Mouse (Mus musculus): Measurements from ENCODE around the gene Gm21188.
"Not testable (repeated sequence)": the region's sequence is repeated elsewhere in the genome, so short reads cannot be mapped to it uniquely, and the experiment has no call there.

Gm21188 gene

DNA sequence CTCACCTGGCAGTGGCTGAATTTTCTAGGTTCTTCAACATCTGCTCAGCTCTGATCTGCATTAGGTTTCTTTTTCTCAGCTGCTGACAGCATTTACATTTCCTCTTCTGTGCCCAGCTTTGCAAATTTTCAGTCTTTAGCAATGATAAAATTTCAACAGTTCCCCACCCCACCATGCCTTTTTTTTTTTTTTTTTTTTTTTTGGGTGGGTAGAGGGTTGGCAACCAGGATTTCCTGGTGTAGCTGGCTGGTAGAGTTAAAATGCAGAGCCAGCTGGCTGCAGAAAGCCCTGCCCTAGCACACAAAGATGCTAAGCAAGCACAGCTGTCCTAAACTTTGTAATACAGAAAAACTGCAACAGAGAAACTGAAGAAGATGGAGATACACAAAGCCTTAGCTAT, at the start of gene Gm21188:
Gene Gm21188, minus strand, starts transcription at position 110 of the 400 bp plus-strand sequence.
- DNase-seq (ENCODE audit: low spot score): not testable (repeated sequence)

DNA sequence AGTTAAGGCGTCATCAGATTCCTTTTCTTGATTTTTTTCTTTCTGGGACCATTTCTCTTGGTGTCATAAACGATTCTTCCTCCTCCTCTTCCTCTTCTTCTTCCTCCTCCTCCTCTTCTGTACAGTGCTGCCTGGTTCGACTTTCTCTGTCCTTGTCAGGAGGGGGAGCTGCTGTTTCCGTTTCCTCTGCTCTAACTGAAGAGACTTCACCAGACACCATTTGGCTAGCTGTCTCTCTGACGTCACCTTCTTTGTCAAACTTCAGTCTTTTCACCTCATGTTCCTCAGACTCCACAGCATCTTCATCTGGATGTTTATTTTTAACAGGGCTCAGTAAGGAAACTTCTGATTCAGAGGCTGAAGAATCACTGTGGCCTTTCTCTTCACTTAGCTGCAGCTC, 47.3 kb upstream of the Gm21188 start:
- DNase-seq (ENCODE audit: low spot score): not testable (repeated sequence)

DNA sequence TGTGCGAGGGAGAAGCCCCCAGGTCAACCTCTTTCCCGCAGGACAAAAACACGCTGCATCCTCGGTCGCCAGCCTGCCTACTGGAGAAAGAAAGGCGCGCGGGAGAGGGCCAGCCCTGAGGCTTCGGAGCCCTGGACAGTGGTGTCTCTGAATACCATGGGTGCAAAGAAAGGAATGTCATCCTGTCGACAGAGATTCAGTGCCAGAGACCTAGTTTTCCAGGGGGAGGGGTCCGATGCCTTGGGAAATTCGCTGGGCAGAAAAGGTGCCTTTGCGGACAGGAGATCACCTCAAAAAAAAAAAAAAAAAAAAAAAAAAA, 44.9 kb upstream of the Gm21188 start:
- not testable (repeated sequence) for DNase-seq (ENCODE audit: low spot score)

DNA sequence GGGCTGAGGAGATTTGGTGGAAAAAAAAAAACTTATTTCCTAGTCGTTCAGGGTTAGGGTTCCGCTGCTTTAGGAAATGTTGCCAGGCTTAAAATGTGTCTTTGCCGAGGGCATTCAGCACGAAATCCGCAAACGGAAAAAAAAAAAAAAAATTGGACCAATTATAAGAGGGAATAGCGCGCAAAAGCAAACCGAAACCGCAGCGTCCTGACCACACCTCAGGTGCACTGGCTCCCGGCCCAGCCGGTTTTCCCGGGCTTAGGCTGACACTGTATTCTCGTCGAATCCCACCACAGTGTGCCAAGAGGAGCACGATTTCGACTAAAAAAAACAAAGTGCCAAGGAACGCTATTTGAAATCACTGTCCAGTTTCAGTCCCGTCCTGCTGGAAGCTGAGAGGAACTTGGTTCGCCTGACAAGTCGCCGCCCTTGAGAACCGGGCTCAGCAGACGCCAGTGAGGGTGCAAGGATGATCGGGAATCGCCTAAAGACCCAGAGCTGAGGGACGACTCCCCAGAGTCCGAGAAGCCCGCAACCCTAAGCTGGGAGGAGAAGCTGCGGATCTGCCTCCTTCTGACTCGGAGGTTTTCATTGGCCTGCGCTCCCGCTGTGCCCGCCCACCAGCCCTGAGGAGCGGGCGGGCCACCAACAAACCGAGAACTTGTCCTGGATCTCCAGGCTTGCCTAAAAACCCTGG, 44.4 kb upstream of the Gm21188 start:
- peak; percentile 4 for DNase-seq (ENCODE audit: low spot score)

DNA sequence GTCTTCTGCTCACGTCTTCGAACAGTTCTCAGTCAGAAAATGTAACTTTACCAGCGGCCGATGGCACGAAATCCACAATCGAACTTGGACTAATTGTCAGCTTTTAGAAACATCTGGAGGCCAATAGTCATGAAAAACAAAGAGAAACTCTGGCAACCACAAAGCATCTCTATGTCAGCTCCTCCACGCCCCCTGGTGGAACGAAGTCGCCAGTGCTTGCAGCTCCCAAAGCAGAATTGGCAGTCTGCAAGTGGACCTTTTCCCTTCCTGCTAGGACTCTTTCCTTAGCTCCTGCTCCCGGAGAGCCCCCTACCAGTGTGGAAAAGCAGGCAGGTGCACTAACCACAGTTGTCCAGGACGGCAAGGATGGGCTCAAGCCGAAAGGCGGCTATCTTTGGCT, 41.0 kb upstream of the Gm21188 start:
- not testable (repeated sequence) for DNase-seq (ENCODE audit: low spot score)

DNA sequence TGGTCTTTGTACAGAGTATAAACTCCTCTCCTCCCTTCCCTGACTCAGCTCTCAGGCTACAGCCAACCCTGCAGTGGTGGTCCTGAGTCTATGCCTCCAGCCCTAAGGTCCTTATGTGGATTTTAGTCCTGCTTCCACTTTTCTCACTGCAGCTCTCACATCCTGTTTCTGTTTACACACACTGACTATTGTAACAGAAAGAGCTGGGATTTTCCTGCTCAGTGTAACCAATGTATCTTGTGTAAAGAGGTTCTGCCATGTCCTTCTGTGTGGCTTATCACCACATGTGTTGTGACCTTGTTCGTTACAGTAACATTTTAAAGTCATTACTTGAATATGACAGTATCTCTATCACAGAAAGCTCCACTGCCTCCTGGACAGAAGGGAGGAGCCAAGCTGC, 27.6 kb upstream of the Gm21188 start:
- DNase-seq (ENCODE audit: low spot score): not testable (repeated sequence)

DNA sequence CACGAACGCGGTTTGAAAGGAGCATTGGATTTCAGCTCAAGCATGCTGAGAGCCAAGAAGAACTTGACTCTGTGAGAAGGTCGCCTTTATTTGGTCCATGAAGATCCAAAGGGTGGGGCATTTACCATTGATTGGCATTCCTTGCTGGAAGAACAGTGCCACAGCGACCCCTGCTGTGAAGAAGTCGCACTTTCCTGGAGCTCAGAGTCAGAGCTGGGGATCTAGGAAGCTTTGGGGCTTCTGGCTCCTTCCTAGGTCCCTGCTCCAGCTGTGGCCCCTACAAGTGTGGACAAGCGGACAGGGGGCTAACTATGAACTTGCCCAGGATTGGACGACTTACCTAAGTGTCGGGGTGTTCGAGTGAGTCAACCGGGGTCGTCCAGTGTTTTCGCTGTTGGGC, 18.9 kb upstream of the Gm21188 start:
- DNase-seq (ENCODE audit: low spot score): not testable (repeated sequence)

DNA sequence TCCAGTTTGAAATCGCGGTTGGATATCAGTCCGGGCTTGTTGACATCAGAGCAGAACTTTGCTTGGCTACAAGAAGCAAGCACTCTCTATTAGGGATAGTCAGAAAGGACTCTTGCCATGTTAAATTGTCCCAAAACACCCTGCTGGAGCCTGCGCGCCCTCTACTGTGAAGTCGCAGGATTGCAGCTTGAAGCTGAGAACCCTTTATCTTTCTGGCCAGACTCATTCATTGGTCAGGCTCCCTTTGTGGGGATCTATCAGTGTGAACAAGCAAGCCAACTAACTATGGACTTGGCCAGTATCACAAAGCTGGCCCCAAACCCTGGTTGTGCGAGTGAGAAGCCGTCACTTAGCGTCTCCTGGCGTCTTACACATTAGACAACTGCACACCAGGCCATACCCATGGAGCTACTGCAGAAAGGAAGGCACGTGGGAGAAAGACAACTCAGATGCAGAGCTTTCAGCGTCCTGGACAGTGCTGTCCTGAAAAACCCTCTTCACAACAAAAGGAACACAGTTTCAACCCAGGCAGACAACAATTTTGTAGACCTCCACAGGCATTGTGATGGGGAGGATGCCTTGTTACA, 18.1 kb upstream of the Gm21188 start:
- not testable (repeated sequence) for DNase-seq (ENCODE audit: low spot score)

DNA sequence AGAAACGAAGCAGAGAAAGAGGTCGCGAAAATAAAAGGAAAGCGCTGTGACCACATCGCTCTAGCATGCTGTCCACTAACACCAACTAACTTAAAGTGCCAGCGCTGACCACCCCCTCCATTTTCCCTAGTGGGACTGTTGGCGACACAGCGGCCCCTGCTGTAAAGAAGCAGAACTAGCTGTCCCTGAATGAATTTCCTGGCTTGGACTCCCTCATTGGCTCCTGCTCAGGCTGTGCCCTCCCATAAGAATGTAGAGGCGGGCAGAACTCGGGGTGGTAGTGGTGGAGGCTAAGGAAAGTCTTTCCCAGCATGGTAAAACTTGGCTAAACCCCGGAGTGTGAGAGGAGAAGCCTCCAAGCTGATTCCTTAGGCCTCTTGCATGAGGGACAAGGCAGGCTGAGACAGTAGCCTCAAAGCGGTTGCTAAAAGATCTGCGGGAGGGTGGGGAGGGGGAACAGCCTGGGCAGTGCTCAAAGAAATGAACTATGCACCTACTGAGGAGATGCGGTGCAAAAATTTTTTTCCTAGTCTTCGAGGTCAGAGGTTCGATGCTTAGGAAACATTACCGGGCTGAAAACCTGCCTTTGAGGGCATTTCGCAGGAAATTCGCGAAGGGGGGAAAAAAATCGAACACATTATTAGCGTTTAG, 11.6 kb upstream of the Gm21188 start:
- not testable (repeated sequence) for DNase-seq (ENCODE audit: low spot score)

DNA sequence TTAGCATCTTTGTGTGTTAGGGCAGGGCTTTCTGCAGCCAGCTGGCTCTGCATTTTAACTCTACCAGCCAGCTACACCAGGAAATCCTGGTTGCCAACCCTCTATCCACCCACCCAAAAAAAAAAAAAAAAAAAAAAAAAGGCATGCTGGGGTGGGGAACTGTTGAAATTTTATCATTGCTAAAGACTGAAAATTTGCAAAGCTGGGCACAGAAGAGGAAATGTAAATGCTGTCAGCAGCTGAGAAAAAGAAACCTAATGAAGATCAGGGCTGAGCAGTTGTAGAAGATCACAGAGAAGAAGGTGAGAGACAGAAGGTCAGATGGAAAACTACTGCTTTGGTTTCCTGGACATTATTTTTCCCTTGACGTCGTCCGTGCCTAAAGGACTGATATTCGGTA, 10.9 kb upstream of the Gm21188 start:
- DNase-seq (ENCODE audit: low spot score): not testable (repeated sequence)

DNA sequence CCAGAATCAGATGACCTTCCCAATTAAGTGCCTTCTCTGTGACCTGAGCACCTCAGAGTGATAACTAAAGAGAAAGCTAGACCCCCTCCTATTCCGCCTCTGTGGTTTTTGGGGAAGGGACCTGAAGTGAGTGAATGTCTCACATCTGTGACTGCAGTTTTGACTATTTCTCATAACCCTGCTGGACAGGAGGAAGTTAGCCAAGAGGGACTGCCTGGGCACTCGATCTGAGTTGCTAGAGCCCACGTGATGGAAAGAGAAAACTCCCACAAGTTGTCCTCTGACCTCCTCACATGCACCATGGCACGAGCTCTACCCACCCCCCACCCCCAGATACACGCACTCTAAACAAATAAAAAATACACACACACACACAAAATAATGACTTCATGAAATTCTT, 3.4 kb downstream of the Gm21188 start:
- DNase-seq (ENCODE audit: low spot score): not testable (repeated sequence)

DNA sequence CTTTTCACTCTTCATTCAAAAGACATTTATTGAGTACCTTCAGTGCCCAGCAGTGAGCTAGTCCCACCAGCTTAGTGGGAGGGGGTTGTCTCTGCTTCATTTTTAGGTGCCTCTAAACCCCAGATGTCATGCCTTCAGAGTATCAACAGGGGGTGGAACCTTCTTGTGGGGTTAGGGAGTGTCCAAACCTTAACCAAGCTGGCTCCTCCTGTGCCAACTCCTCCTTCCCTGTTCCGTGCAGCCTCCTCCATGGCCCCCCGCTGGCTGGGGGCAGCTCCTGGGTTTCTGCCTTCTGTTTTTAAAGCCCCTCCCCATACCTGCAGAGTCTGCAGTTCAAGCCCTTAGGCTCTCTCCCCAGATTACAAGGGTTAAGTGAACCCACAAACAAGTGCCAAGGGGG, 3.8 kb downstream of the Gm21188 start:
- DNase-seq (ENCODE audit: low spot score): not testable (repeated sequence)

DNA sequence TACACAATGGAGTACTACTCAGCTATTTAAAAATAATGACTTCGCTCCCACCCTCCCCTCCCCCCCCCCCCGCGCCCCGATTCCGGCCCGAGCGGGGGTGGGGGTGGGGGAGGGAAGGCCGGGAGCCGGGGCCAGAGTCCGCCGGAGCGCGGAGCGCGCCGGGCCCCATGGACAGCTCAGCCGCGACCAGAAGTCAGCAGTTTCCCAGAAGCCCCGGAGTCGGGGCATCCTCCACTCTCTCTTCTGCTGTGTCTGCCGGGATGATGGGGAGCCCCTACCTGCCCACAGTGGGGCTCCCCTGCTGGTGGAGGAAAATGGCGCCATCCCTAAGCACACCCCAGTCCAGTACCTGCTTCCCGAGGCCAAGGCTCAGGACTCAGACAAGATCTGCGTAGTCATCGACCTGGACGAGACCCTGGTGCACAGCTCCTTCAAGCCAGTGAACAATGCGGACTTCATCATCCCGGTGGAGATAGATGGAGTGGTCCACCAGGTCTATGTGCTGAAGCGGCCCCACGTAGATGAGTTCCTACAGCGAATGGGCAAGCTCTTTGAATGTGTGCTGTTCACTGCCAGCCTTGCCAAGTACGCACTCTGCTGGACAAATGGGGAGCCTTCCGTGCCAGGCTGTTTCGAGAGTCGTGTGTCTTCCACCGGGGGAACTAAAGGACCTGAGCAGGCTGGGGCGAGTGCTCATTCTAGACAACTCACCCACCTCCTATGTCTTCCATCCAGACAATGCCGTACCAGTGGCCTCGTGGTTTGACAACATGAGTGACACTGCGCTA, 5.4 kb downstream of the Gm21188 start:
- not testable (repeated sequence) for DNase-seq (ENCODE audit: low spot score)

DNA sequence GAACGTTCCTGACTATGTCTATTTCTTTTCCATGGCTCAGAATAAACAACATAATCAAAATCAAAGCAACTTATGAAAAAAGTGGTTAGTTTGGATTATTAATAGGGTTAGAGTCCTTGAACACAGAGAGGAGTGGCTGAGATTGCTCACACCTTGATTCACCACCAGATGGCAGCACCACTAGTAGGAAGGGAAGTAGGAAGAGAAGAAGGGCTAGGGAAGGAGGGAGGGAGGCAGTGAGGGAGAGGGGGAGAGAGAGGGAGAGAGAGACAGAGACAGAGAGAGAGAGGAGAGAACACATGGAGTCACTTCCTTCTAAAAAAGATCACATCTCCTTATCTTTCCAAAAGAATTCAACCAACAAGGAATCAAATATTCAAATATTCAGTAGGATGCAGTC, 10.8 kb downstream of the Gm21188 start:
- peak; percentile 18 for DNase-seq (ENCODE audit: low spot score)

DNA sequence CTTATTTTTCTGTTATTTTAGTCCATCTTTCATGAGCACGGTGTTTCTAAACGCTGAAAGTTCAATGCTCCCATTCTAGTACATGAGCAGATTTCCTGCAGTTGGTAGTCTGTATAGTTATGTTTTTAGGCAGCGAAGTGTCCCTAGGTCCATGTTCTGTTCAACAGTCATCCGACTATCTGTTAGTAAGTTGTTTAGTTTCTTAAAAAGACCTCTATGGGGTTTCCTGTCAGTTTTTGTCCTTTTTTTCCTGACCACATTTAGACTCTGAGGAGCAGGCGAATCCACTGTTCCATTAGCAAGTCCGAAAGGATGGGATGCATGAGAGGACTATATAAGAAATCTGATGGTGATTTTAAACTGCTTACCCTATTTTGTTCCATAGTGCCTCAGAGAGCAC, 14.1 kb downstream of the Gm21188 start:
- not testable (repeated sequence) for DNase-seq (ENCODE audit: low spot score)

DNA sequence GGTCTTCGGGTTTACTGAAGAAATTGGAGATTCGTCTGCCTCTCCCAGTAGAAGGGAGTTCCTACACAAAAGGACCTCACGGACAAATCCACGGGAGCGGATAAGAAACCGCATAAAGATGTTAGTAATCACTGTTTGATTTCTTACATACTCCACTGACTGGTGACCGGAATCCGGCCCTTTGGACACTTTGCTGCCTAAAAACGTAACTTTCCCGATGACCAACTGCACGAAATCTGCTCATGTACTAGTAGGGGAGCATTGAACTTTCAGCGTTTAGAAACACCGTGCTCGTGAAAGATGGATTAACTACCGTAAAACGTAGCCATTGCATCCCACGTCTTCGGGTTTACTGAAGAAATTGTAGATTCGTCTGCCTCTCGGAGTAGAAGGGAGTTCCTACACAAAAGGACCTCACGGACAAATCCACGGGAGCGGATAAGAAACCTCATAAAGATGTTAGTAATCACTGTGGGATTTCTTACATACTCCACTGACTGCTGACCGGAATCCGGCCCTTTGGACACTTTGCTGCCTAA, 15.3 kb downstream of the Gm21188 start:
- not testable (repeated sequence) for DNase-seq (ENCODE audit: low spot score)

DNA sequence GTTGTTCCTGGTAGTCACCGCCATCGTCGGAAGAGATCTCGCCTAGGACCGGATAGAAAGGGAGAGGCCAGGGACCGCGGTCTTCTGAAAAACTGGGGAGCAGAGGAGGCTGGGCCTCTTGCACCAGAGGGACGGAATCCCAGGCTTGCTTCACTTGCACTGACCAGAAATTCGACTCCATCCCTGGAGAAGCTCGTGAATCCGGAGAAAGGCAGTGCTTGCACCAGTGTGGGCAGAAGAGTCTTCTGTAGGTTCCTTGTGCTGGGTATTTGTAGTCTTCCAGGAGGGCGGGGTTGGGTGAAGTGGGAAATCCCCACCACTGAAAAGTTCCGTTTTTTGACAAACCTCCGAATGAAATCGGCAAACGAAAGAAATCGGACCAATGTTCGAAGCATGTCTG, 16.8 kb downstream of the Gm21188 start:
- DNase-seq (ENCODE audit: low spot score): peak; percentile 10

DNA sequence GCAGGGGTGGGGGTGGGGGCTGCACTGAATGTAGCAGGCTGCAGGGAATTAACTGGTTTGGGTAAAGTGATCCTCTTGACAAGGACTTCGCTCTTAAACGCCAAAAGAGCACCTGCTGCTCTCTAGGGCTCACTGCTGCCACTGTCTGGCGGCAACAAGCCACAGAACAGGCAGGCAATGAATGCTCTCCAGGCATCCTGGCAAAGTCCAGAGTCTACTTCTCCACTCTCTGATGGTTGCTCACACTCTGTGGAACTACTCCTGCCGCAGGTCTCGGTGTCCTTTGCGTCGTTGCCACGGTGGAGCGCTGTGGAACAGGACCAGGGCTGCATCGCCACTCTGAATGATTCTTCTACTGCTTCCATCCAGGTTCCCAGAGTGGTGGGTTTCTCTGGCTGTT, 17.4 kb downstream of the Gm21188 start:
- not testable (repeated sequence) for DNase-seq (ENCODE audit: low spot score)

DNA sequence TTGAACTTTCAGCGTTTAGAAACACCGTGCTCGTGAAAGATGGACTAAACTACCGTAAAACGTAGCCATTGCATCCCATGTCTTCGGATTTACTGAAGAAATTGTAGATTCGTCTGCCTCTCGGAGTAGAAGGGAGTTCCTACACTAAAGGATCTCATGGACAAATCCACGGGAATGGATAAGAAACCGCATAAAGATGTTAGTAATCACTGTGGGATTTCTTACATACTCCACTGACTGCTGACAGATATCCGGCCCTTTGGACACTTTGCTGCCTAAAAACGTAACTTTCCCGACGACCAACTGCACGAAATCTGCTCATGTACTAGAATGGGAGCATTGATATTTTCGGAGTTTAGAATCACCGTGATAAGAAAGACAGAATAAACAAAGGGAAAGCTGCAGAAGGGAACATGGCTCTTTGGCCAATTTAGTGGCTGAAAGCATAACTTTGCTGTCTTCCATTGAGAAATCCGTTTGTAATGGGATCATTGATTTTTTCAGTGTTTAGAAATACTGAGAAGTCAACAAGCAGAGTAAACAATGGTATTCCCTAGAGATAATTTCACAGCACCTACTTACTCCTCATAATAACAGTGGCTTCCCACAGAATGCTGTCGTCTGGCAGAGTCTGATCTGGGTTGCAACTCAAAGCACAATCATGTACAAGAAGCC, 18.3 kb downstream of the Gm21188 start:
- DNase-seq (ENCODE audit: low spot score): peak; percentile 16

DNA sequence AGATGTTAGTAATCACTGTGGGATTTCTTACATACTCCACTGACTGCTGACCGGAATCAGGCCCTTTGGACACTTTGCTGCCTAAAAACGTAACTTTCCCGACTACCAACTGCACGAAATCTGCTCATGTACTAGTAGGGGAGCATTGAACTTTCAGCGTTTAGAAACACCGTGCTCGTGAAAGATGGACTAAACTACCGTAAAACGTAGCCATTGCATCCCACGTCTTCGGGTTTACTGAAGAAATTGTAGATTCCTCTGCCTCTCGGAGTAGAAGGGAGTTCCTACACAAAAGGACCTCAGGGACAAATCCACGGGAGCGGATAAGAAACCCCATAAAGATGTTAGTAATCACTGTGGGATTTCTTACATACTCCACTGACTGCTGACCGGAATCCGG, 20.3 kb downstream of the Gm21188 start:
- DNase-seq (ENCODE audit: low spot score): peak; percentile 21

DNA sequence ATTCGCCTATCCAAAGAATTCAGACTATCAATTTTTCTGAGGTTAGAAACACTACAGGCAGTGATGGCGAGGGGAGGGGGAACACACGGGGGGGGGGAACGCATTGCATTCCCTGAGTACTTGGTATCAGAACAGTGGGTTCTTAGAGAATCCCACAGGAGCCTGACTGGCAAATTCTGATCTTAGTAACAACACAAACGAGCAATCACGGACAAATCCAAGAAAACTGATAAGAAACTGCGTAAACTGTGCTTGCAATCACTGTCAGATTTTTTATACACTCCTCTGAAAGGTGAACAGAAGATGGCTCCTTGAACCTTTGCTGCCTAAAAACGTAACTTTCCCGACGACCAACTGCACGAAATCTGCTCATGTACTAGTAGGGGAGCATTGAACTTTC, 24.6 kb downstream of the Gm21188 start:
- DNase-seq (ENCODE audit: low spot score): not testable (repeated sequence)

DNA sequence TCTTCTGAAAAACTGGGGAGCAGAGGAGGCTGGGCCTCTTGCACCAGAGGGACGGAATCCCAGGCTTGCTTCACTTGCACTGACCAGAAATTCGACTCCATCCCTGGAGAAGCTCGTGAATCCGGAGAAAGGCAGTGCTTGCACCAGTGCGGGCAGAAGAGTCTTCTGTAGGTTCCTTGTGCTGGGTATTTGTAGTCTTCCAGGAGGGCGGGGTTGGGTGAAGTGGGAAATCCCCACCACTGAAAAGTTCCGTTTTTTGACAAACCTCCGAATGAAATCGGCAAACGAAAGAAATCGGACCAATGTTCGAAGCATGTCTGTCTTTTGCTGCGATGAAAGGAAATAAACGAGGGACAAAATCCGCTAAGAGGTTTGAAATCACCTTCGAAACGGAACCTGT, 25.1 kb downstream of the Gm21188 start, which contains the start of gene Gm36079:
Gene Gm36079, minus strand, starts transcription at position 101 of the 400 bp plus-strand sequence.
- not testable (repeated sequence) for DNase-seq (ENCODE audit: low spot score)

All from ovary, postnatal 36 days (tissue).